Mouse (Mus musculus): Measurements from ENCODE around the gene Tyro3.

The Tyro3 gene

DNA sequence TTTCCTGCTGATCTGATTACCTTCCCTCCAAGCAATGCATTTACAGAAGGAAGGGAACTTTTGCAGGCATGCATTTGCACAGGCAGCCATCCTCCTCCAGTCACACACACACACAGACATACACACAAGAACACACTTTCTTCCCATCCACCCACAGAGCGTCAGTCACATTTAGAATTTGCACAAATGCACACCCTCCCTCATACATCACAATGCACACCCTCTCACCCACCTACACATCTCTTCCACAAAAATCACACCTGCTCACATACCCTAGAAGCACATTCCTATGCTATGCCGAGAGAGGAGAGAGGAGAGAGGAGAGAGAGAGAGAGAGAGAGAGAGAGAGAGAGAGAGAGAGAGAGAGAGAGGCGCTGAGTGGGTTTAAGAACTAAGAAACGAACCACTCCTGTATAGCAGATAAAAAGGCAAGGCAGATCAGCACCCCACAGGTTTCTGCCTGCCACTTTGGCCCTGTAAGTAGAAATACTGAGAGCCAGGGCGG is at the start of gene Tyro3:
Tyro3 (plus strand) TSS at position 455 of the 505 bp plus-strand sequence.
- no peak for DNase-seq

DNA sequence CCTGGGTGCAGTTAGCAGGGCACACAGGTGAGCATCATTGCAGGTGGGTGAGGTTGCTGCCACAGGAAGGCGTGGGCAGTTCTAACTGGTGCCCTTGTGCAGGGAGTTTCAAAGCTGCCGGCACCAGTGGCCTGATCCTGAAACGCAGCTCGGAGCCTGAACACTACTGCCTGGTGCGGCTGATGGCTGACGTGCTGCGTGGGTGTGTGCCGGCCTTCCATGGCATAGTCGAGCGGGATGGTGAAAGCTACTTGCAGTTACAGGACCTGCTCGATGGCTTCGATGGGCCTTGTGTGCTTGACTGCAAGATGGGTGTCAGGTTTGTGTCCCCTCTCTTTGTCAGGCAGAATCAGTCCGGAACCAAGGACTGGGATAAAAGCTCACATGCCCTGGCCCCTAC is 48.3 kb upstream of the Tyro3 start:
- DNase-seq, result no peak

DNA sequence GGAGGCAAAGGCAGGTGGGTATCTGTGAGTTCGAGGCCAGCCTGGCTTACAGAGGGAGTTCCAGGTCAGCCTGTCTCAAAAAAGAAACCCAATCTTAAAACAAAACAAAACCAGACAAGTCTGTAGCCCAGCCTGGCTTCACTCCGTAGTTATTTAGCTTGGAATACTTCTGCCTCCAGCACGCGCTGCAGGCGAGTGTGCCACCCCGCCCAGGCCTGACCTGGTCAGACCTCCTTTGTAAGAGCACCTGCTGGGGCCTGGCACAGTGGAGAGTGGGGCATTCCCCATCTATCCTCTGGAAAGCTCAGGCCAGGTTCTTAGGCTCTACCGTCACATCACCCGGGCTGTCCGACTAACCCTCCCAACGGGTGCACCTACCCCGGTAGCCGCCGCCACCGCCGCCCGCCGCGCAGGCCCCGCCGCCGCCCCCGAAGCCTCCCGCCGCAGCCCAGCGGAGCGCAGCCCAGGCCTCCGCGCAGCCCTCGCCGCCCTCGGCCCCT is 39.9 kb upstream of the Tyro3 start:
- DNase-seq, result peak; percentile 21

DNA sequence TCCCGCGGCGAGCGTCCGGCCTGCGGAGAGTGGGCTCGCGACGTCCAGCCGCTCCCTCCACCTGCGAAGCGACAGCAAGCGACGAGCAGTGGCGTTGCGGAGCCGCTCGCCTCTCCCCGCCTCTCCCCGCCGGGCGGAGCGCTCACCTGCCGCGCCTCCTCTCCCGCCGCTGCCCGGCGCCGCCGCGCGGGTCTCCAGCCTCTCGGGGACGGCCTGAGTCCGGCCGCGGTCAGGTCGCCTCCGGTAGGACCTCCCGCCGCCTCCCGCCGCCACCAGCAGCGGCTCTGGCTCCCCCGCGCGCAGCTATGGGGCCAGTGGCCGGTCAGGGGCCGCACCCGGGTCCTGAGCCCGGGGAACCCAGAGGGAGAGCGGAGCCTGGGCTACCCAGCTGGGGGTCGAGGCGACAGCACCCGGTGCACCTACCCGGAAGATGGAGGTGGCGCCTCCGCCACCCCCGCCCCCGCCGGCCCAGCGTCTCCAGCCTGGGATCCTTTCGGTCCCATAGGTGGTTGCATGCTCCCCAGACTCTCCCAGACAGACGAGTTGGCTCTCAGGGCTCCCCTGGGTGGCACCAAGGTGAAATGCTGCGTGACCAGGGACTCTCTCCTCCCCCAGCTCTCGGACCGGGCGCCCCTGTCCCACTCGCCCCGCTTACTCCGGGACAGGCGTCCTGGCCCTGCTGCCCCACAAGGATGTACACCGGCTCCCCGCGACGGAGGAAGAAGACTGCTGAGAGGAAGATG is 39.3 kb upstream of the Tyro3 start:
- peak; percentile 60 for DNase-seq

DNA sequence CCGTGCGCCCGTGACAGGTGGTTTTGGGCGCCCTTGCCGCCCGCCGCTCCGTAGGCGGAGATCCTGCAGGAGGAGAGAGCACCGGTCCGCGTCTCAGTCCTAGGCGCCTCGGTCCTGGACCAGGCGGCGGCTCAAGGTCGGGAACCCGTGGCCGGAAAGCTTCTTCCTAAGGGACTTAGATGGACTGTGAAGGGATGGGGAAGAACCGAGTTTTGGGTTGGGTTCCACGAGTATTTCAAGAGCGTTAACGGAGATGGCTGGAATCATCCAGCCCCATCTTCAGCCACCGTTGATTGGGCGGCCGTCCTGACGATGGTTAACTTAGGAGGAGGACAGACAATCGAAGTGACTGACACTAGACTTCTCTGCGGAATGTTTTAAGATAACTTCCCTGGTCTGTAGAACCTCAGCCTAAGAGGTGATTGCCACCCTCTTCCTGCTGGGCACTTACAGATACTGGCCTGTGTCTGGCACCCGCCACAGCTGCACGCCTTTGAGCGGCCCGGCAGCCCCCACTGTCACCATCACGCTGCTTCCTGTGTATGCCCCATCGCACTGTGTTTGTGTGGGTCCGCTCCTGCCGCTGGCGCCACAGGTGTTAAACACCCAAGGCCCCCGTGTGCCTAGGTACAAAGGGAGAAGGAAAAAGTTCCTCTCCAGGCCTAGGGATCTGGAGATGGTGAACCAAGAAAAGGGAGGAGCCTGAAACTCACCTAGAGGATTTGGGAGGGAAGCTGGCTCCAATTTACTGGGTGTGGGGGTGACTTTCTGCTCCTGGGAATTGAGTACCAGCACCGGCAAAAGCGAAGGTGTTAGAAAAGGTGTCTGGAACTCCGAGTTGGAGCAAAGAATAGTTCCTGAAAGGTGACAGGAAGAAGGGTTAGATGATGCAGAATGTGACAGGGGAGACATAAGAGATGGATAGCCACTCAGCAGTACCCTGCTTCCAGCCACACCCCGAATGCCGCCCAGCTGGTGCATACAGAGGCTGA is 38.4 kb upstream of the Tyro3 start:
- peak; percentile 33 for DNase-seq

DNA sequence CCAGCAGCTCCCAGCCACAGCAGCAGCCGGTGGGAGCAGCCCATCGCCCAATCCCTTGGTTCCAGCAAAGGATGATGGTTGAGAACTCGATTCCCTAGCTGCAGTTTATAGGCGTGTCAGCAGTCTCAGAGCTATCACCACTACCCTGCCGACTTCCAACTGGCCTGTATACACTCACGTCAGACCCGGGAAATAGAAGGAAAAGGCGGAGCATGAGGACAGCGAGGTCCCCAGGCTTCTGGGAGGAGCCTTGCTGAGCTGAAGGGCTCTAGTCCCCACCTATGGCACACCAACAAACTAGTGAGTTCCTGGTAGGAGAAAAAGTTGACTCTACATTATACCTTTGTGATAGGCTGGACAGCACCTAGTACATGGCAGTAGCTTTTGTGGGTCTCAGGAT is 37.3 kb upstream of the Tyro3 start, which contains the start of gene Ltk:
Ltk (minus strand) TSS at position 181 of the 400 bp plus-strand sequence.
- DNase-seq, result no peak

DNA sequence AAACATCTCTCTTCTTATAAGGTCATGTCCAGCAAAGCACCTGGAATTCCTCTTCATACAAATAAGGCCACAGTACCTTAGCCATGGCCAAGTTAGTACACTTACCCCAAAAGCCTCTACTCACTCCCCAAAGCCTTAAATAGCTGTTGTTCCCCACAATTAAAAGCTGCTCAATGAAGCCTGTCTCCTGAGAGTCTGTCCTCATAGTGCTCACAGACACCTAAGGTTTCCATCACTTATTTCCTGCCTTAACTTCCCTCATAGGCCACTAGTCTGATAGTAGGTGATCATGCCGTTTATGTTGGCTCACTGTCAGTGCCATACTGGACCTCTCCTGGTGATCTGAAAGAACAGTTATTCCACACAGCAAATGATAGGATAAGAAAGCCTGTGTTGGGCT is 35.3 kb upstream of the Tyro3 start:
- no peak for DNase-seq

DNA sequence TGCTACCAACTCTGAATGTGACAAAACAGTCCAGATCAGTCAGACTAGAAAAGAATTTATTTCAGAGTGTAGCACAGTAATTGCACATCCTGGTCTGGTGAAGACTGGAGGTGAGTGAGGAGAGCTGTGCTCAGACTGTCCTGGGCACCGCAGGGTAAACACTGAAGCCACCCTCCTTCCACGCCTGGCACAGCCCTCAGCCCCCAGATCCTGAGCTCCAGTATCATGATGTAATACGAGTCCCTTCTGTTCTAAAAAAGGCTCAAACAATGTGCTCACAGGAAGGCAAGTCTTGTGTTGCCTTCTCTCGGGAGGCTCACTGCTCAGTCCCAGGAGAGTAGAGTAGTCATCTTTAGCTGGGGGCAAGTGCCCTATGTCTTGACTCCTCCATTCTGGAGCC is 33.6 kb upstream of the Tyro3 start:
- DNase-seq, result no peak

DNA sequence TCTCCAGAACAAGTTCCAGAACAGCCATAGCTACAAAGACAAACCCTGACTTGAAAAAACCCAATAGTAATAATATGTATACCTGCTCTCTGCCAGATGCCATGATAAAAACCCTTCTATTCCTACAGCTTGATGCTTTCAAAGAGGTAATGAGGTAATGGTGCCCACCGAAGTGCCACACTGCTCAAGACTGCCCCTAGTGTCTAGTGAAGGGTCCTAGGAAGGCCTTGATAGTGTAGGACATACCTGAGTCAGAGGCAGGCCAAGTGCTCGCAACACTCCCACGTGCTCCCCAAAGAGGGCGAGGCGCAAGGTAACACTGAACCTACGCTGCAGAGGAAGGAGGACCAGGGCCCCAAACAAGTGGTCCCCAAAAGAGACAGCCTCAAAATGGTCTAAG is 30.3 kb upstream of the Tyro3 start:
- DNase-seq, result no peak

DNA sequence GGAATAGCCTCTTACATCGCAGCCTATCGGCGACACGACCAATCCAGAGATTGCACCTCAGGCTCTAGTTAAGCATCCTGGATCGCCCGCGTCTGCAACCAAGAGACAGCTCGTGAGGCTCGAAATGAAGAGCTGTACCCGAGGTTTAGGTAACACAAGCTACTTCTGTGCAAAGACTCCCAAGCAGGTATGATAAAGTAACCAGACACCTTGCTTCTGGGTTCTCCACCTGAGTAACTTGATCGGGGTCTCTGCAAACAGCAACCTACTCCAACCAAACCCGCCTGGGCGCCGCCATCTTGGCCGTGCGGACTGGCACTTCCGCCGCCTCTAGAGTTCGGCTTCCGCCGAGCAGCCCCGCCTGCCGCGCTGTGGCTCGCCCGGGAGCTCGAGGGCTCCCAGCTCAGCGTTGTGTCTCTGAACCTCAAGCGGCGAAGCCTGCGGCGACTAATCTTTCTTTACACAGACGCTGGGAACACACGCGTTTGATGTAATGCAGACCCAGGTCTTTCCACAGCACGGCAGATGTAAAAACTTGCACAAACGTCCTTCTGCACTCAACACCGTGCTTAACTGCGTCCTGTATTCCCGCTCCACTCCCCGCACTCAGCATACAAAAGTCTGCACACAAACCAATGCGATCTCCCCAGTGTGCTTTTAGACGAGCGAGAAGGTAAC is 10.2 kb upstream of the Tyro3 start, which contains the start of gene Rpap1:
Rpap1 (minus strand) TSS at position 332 of the 678 bp plus-strand sequence.
- peak; percentile 95 for DNase-seq

DNA sequence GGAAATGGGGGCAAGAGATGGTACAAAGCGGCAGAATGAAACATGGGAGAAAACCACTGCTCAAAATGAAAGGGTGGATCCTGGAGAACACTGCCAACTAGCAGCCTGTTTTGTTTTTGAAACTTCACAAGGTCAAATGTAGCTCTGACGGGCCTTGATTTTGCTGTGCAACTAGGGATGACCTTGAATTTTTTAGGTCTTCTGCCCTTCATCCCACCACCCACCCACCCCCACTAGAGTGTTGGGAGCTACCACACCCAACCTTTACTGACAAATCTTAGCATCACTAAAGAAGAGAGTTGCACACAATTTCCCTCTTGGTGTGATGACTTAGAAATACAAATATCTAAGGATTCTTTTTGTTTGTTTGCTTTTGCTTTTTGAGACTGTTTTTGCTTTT is 7.5 kb upstream of the Tyro3 start:
- DNase-seq, result no peak

DNA sequence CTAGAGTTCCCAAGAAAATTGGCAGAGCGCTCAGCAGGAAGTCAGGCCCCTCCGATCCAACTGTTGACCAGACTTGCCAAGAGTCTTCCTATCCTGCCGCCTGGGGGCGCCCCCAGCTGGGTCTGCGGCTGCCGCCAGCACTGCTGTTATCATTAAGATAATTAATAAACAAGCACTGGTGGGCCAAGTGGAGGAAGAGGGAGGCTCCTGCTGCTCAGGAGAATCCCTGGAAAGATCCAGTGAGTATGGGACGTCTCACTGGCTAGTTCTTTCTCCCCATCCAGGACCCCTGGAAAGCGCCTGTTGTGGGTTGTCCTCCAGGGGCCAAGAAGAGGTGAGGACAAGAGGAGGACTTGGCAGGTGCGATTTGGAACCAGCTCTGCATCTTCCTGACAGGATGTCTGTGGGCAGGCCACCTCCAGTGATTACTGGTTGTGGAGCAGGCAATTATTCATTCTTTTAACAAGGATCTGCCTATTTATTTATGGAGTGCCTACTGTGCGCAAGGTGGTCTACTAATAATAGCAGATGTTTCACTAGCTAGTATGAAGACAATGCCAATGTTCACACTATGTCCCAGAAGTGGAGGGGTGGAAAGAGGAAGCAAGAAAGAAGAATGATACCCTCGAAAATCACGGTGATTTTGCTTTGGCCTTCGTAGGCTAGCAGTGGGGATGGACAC is 854 bp downstream of the Tyro3 start:
- DNase-seq, result peak; percentile 76

DNA sequence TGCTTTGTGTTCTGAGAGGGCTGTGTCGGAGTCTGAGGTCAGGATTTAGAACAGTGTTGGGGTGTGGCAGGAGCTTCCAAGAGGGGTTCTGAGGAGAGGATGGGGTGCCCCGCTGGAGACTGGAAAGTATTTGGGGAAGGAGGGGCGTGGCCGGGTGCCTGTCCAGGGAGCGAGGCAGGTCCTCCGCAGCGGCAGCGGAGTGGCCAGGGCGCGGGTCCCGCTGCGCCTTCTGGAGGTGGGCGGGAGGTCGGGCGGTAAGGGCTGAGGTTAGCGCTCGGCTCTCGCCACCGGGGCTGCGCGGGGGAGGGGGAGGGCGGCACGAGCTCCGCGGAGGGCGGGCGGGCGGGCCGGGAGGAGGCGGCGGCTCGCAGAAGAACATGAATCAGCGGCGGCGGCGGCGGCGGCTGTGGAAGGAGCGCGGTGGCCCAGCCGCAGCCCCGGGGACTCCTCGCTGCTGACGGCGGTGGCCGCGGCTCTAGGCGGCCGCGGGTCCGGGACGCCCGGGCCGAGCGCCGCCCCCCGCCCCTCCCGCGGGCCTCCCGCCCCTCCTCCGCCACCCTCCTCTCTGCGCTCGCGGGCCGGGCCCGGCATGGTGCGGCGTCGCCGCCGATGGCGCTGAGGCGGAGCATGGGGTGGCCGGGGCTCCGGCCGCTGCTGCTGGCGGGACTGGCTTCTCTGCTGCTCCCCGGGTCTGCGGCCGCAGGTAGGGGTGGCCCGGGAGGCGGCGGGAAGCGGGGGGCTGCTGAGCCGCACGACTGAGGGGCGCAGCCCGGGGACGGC is 1.8 kb downstream of the Tyro3 start:
- DNase-seq, result peak; percentile 79

DNA sequence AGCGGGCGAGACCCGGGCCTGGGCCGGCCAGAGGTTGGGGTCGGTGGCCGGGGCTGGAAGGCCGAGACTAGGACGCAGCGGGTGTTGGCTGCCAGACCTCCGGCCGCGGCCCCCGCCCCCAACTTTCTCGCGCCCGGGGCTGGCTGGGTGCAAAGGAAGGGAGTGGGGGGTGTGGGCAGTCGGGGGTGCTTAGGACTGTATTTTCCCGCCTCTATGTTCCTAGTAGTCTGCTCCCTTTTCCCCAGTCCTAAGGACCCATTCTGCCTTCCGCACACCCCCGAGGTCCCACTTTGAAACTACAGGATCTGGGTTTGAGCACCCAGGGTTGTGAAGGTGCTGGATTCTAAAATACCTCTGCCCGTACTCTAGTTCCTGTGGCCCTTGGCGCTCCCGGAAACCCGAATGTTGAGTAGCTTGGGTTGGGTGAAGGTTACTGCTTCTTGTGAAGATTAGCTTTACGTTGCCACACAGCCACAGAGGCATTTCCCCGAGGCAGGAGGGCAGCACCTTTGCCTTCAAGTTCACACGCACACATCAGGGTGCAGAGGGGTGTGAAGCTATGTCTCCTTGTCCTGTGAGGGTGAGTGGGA is 2.5 kb downstream of the Tyro3 start:
- peak; percentile 40 for DNase-seq

DNA sequence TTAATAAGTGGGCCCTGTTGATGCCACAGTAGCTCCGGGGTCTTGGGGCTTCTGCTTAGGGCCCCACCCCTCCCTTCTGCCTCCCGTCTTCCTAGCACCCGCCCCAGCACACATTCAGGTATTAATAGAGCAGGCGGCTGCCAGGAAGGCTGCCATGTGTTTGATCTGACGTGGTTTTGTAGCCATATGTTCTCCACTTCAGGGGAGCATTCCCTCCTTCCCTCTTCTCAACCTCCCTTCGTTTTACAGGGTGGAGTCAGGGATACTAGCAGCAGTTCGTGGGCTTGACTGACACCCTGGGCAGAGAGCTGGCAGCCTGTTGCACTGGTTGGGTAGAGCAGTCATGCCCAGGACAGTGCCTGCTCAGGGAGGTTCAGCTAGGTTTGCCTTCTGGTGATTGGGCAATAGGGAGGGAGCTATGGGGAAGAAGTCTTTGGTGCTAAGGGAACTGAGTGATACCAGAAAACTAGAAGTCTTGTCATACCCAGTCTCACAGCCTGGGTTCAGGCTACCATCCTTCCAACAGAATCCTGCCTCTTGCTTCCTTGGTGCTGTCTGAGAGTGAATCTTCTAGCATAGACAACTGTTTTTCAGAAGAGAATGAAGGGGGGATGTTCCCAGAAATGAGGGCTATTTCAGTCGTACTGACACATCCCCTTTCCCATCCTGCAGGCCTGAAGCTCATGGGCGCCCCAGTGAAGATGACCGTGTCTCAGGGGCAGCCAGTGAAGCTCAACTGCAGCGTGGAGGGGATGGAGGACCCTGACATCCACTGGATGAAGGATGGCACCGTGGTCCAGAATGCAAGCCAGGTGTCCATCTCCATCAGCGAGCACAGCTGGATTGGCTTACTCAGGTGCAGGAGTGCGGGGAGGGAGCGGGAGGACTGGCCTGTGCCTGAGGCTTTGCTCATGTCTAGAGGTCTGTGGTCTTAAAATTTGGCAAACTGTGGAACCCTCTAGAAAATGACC is 3.6 kb downstream of the Tyro3 start:
- no peak for DNase-seq

DNA sequence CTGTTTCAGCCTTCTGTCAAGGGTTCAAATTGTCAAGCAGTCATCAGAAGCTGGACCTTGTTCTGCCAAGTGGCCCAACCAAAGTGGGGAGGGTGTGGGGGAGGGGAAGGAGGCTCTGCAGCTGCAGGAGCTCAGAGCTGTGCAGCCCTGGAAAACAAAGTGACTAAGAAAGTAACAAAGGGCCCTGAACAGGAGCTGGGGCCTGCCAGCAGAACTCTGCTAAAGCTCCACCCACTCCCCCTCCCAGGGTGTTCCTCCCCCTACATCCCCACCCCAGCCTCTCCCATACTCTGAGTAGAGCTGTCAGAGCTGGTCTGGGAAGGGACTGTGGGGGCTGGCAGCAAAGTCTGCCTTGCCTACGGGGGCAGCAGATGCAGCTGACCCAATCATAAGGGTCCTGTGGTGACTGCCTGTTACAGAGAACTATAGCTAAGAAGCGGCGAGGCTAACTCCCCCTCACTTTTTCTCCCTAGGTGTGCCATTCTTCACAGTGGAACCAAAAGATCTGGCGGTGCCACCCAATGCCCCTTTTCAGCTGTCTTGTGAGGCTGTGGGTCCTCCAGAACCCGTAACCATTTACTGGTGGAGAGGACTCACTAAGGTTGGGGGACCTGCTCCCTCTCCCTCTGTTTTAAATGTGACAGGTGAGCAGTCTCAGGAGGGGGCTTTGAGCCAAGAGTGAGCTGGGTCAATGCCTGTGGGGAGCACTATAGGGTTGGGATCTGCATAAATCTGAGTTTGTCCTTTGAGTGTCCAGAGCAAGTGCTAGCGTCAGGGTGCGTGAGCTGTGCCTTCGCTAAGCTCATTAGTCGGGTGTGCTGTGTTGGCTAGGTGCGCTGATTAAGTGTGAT is 5.5 kb downstream of the Tyro3 start:
- DNase-seq, result peak; percentile 76

DNA sequence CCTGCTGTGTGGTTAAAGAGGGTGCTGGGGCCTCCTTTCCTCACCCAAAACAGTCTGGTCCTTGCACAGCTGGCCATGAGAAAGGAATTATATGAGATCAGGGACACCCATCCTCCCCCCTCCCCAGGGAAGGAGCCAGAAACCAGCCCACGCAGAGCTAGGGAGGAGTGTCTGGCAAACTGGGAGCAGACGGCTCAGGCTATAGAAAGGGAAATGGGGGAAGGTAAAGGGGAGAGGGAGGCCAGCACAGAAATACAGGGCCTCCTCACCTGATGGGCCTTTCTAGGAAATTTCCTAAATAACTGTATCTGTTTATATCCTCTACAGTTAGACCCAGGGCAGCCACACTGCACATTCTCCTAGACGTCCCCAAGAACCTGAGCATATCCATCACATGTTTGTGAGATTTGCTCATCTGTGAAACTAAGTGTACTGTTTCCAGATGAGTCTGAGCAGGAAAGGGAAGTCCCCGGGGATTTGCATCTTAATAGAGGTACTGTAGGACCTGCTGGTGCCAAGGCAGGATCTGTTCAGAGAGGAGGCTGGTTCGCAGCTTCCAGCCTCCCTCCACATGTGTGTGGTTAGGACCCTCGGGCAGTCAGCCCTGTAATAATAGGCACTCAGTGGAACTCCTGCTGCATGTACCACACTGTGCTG is 6.2 kb downstream of the Tyro3 start:
- DNase-seq, result peak; percentile 34

DNA sequence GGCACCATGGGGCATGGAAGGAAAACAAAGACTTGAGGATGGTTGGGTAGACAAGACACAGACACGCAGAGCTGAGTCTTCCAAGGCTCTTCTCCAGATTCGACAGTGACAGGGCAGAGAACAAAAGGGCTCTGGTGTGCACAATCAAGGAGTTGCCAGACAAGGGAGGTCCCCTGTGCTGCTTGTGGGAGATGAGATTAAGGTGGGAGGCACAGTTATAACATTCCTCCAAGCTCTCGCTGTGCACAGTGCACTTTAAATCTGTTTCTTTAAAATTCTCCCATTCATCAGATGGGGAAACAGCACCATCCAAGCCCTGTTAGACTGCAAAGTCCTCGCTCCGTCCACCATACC is 6.7 kb downstream of the Tyro3 start:
- no peak for DNase-seq

Data from embryo, embryonic 11 days (tissue).